Mouse (Mus musculus) lung, adult 2 months (tissue): ENCODE results near the gene Cpe.

Experiments
- CTCF ChIP-seq: fragments of 200-500 bp; IDR thresholded peaks from 2 replicates; pipeline ENCODE4 v1.5.1; 2011; ENCODE audit warnings: mild to moderate bottlenecking, low read length, control low read depth; ENCODE audit not compliant: insufficient read depth
- POLR2A ChIP-seq: fragments of 200-500 bp; IDR thresholded peaks from 2 replicates; pipeline ENCODE4 v1.6.1; 2011; ENCODE audit warnings: low read depth, mild to moderate bottlenecking, control low read depth, low read length, borderline replicate concordance; ENCODE audit errors: extremely low read depth

- TF ChIP-seq CTCF (no peak), POLR2A (no peak)
These were observed 46.1 kb upstream of the Cpe start for GRCm38 (mm10) chr8:64738916-64739315.
